Mouse (Mus musculus) cortical plate, adult 2 months (tissue): ENCODE data around the gene Dhrs7c.

Source experiments
- CTCF ChIP-seq: fragments of 200-500 bp; IDR thresholded peaks from 2 replicates; pipeline ENCODE4 v1.5.1; 2011; ENCODE audit warnings: mild to moderate bottlenecking, control low read depth, low read length; ENCODE audit not compliant: insufficient read depth; ENCODE audit errors: extremely low read depth
- POLR2A ChIP-seq: fragments of 200-500 bp; IDR thresholded peaks from 2 replicates; pipeline ENCODE4 v1.6.1; 2011; ENCODE audit warnings: mild to moderate bottlenecking, low read length, control low read depth; ENCODE audit not compliant: insufficient read depth; ENCODE audit errors: extremely low read depth

- no peak for TF ChIP-seq CTCF
- no peak for TF ChIP-seq POLR2A
Measured at GRCm38 (mm10) chr11:67821560-67821959, 23.6 kb downstream of the Dhrs7c start.
